Mouse (Mus musculus) neural tube, embryonic 11.5 days (tissue): ENCODE data around the gene Mbnl1. TPM values are rescaled to one million over a fixed set of nuclear protein-coding genes. Genes with fewer than 3 reads are reported as not detected.
A peak's percentile ranks its signal among the peaks of the same experiment; 100 is the strongest.

ENCODE experiments used
- ATAC-seq: fragments of 200-750 bp; cut with Nextera tagmentation; 2 replicates; pipeline ENCODE4 v1.8.0; 2017; ENCODE audit warnings: moderate number of reproducible peaks, mild to moderate bottlenecking, moderate TSS enrichment, moderate library complexity; ENCODE audit not compliant: insufficient read depth, low FRiP score, low TSS enrichment
- DNase-seq: peaks from one replicate; pipeline ENCODE4 v3.0.0-alpha.2; 2015; ENCODE audit warnings: low spot score
- H3K27ac ChIP-seq: fragments of 300-500 bp; sonication (generic); 2 replicates; pipeline ENCODE4 v1.5.1; 2014; ENCODE audit warnings: low read depth, mild to moderate bottlenecking, low read length
- H3K27me3 ChIP-seq: fragments of 300-500 bp; sonication (generic); 2 replicates; pipeline ENCODE4 v1.6.1; 2014; ENCODE audit warnings: mild to moderate bottlenecking, low read length, mixed read lengths; ENCODE audit not compliant: control insufficient read depth, insufficient read depth
- H3K36me3 ChIP-seq: fragments of 300-500 bp; sonication (generic); 2 replicates; pipeline ENCODE4 v1.6.1; 2014; ENCODE audit warnings: mild to moderate bottlenecking, low read length, moderate library complexity, mixed read lengths; ENCODE audit not compliant: control insufficient read depth, insufficient read depth
- H3K4me1 ChIP-seq: fragments of 300-500 bp; sonication (generic); 2 replicates; pipeline ENCODE4 v1.6.1; 2014; ENCODE audit warnings: low read length, mixed read lengths; ENCODE audit not compliant: control insufficient read depth, insufficient read depth
- H3K4me2 ChIP-seq: fragments of 300-500 bp; sonication (generic); 2 replicates; pipeline ENCODE4 v1.6.1; 2014; ENCODE audit warnings: low read depth, mild to moderate bottlenecking, moderate library complexity
- H3K4me3 ChIP-seq: fragments of 300-500 bp; sonication (generic); 2 replicates; pipeline ENCODE4 v1.5.1; 2014; ENCODE audit warnings: low read depth, low read length
- H3K9ac ChIP-seq: fragments of 300-500 bp; sonication (generic); 2 replicates; pipeline ENCODE4 v1.6.1; 2014; ENCODE audit warnings: mild to moderate bottlenecking, low read length
- H3K9me3 ChIP-seq: fragments of 300-500 bp; sonication (generic); 2 replicates; pipeline ENCODE4 v1.6.1; 2016; ENCODE audit warnings: low read length; ENCODE audit not compliant: control insufficient read depth
- WGBS: fragments of 180-500 bp; shearing (Covaris S2); extraction: QIAGEN DNeasy Blood & Tissue Kit; methylation state at CpG from one replicate; pipeline ENCODE4 v1.1.7; 2014; 5-methylcytosine and 5-hydroxymethylcytosine counted together
- polyA plus RNA-seq: library from polyadenylated mRNA; unstranded; fragments of >200 nt; fragmentation: Nextera tagmentation; extraction: Ambion mirVana; gene quantifications from 2 replicates; pipeline ENCODE4 v1.2.1, GENCODE M21; 2014

Gene Mbnl1
- polyA plus RNA-seq, 1 experiment from 2014 or later = 57.7 TPM

DNA sequence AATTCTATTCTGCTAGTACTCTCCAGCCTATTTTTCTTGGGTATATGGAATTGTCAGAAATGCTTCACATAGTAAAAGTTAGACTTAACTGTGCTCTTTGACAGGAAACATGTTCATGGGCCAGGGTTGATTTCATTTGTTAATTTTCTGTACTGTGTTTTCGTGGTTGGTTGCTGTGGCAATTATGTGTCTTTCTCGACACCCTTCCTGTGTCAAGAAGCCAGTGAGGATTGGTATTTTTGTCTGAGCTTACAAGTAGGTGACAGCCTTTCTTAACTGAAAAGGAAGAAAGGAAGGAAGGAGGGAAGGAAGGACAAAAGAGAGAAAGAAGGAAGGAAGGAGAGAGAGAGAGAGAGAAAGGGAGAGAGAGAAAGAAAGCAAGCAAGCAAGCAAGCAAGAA lies 103.3 kb downstream of the Mbnl1 start:
- WGBS = 66% methylated on average over 2 of the region's 2 CpGs
- Histone ChIP-seq H3K27me3 (no peaks in the 10 kb centered on the region), H3K4me2 (no peak overlapping the region), H3K27ac (no peak overlapping the region), H3K36me3 (no peaks in the 10 kb centered on the region), H3K4me3 (no peak overlapping the region), H3K9ac (no peak overlapping the region), H3K4me1 (no peaks in the 10 kb centered on the region), H3K9me3 (no peaks in the 10 kb centered on the region)
- ATAC-seq = no peak
- DNase-seq = no peak

DNA sequence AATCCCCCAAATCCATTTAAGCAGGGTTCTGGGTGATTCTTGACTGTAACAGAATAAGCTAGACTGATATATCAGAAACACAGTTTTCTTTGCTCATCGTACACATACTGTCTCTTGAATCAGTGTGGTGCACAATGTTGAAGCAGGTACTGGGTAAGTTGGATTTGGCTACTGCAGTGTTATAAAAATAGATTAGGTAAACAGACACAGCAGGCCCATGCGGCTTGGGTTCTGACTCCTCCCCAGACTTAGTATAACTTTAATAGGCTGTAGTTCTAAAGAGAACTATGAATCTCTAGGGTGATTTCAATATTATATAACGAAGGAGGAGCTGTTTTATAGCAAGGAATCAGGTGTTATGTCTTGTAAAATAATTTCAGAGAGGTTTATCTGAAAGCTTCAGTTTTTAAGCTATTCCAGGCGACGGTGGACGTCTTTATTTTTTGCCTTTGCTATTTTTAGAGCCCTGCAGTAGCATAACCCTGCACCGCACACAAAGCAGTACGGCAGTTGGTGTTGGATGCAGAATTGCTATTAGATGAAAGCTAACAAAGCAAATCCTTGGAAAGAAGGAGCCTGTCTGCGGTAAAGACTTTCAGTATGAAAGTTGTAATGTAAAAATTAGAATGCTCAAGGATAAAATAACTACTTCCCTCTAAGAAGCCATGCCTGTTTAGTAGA lies 103.9 kb downstream of the Mbnl1 start:
- H3K27ac ChIP-seq = no peak overlapping the region
- no peak for DNase-seq
- no peak overlapping the region for H3K9ac ChIP-seq
- no peak overlapping the region for H3K4me3 ChIP-seq
- no peak overlapping the region for H3K4me2 ChIP-seq
- WGBS = 80% methylated on average over 9 of the region's 9 CpGs
- no peaks in the 10 kb centered on the region for H3K36me3 ChIP-seq
- ATAC-seq = no peak
- no peaks in the 10 kb centered on the region for H3K4me1 ChIP-seq
- no peaks in the 10 kb centered on the region for H3K27me3 ChIP-seq
- H3K9me3 ChIP-seq = no peaks in the 10 kb centered on the region

DNA sequence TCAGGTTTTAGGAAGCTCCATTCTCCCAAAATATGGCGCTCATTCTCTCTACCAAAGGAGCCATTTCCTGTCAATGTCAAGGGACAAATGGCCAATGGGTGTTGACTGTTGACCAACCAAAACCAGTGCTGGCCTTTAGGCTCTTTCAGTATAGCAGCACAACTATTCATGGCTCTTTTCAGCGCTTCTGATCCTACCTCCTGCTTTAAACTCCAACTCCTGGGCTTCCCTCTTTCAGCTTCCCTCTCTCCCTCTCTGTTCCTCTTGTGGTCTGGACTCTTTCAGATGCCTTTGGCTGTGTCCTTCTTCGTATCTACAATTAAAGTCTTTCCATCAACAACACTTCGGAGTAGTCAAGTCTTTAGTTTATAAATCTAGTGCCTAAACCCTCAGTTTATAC lies 107.2 kb downstream of the Mbnl1 start:
- Histone ChIP-seq H3K4me3 (no peak overlapping the region), H3K4me1 (no peaks in the 10 kb centered on the region), H3K27me3 (no peaks in the 10 kb centered on the region), H3K36me3 (no peaks in the 10 kb centered on the region), H3K9ac (no peak overlapping the region), H3K4me2 (no peak overlapping the region), H3K9me3 (no peaks in the 10 kb centered on the region), H3K27ac (no peak overlapping the region)
- ATAC-seq = no peak
- no peak for DNase-seq
- 94% methylated on average over 4 of the region's 4 CpGs for WGBS

DNA sequence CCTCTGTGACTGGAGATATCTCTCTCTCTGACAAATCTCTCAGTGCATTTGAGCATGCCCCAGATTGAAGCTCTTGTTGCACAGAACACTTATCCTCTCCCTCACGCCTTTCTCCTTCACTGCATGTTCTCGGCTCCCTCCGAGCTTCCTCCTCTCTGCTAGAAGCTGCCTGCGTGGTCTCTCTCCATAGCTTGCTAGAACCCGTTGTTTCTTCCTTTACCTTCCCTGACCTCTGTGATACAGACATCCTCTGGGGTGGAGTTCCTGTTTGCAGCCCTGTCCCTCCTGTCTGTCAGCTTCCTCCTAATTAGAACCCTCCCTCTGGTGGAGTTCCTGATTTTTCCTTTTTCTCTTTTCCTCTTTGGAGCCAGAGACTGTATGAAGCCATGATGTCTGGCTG lies 108.1 kb downstream of the Mbnl1 start:
- WGBS = 43% methylated on average over 5 of the region's 5 CpGs
- Histone ChIP-seq H3K4me1 (no peaks in the 10 kb centered on the region), H3K27me3 (no peaks in the 10 kb centered on the region)

DNA sequence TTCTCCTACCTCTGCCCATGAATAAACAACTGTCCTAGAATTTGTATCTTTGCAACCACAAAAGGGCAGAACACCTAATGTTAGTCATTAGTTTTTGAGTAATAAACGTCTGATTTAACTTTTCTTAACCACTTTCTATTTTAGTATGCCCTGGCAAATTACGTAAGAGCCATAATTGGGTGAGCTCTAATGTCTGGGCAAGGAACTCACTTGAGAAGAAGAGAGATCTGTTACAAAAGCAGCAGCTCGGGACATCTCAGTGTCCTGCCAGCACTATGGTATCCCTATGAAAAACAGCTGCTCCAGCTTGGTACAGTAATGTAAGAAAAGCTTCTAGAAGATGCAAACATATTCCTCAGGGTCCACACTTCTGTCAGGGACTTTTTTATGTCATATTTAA lies 109.5 kb downstream of the Mbnl1 start:
- Histone ChIP-seq H3K27ac (no peak overlapping the region), H3K9ac (no peak overlapping the region), H3K4me1 (no peaks in the 10 kb centered on the region; the same call in 1 of the 2 replicates), H3K4me3 (no peak overlapping the region), H3K4me2 (no peak overlapping the region), H3K27me3 (no peaks in the 10 kb centered on the region), H3K9me3 (no peaks in the 10 kb centered on the region), H3K36me3 (no peaks in the 10 kb centered on the region)
- ATAC-seq = no peak
- DNase-seq = no peak
- 60% methylated on average over 3 of the region's 3 CpGs for WGBS

More for the DNA sequence above, 108.1 kb downstream of the Mbnl1 start:
- Histone ChIP-seq H3K27ac (no peak overlapping the region), H3K9me3 (no peaks in the 10 kb centered on the region), H3K36me3 (no peaks in the 10 kb centered on the region), H3K9ac (no peak overlapping the region), H3K4me2 (no peak overlapping the region), H3K4me3 (no peak overlapping the region)
- ATAC-seq (no peak), DNase-seq (no peak)

DNA sequence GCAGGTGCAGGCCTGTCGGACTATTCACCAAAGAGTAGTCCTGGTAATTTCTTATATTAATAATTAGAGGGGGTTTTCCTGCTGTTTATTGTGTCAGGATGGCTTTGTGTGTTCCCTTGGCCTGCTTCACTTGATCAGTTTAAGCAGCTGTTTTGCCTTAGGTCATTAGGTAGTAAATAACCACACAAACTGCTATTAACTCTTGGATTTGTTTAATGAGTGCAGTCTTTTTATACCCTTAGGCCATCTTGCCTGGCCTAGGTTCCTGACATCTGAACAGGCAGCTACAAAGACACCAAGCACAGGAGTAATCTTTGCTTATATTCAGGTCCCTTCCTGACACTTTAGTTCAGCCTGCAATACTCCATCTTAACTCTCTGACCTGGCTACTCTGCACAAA lies 110.0 kb downstream of the Mbnl1 start:
- ATAC-seq = peak; percentile 38; the same call in 1 of the 2 replicates
- no peaks in the 10 kb centered on the region for H3K9me3 ChIP-seq
- no peak for DNase-seq
- no peak overlapping the region for H3K4me2 ChIP-seq
- WGBS = 86% methylated on average over 1 of the region's 1 CpGs
- no peaks in the 10 kb centered on the region; the same call in 1 of the 2 replicates for H3K4me1 ChIP-seq
- H3K27ac ChIP-seq = no peak overlapping the region
- H3K27me3 ChIP-seq = no peaks in the 10 kb centered on the region
- no peak overlapping the region for H3K4me3 ChIP-seq
- no peak overlapping the region for H3K9ac ChIP-seq
- H3K36me3 ChIP-seq = no peaks in the 10 kb centered on the region

DNA sequence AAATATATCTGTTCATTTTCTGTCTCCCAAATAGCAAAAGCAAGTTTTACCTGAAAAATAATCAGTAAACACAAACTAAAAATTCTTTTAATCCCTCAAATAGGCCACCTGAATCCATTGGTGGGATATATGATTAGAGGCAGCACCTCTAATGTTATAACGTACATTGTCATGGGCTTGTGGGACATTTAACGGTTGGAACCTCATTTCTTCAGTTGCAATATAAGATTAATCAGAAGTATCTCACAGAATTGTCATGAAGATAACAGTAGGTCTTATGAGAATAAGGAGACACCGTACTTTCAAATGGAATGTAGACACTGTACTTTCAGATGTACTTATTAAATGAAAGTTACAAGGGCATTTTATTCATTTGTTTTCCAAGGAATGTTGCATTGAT lies 112.1 kb downstream of the Mbnl1 start:
- no peak overlapping the region for H3K4me3 ChIP-seq
- no peaks in the 10 kb centered on the region for H3K27me3 ChIP-seq
- WGBS = 93% methylated on average over 3 of the region's 3 CpGs
- ATAC-seq (no peak), DNase-seq (no peak)
- H3K9me3 ChIP-seq = no peaks in the 10 kb centered on the region
- no peak overlapping the region for H3K9ac ChIP-seq
- no peak overlapping the region for H3K4me2 ChIP-seq
- H3K4me1 ChIP-seq = no peaks in the 10 kb centered on the region; the same call in 1 of the 2 replicates
- H3K36me3 ChIP-seq = no peaks in the 10 kb centered on the region
- no peak overlapping the region for H3K27ac ChIP-seq

DNA sequence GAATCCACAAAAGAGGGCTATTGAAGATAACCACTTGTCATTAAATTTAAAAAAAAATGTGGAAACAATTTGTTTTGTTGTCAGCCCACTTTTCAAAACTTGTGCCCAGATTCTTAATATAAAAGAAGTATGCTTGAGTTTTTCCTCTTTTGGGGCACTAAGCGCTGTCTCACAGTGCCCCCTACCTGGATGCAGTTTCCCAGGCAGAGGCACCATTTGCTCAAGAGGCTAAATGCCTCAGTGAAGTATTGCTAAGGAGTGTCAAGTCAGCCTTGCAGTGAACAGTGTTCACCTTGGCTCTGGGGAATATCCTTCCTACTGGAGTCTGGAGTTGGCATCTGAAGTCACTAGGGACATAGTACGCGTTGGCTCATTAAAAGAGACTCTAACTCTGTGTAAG lies 113.4 kb downstream of the Mbnl1 start:
- no peak for ATAC-seq
- no peaks in the 10 kb centered on the region for H3K9me3 ChIP-seq
- H3K36me3 ChIP-seq = no peaks in the 10 kb centered on the region
- no peak overlapping the region for H3K9ac ChIP-seq
- no peak overlapping the region for H3K4me2 ChIP-seq
- H3K4me1 ChIP-seq = no peaks in the 10 kb centered on the region; the same call in 1 of the 2 replicates
- no peak overlapping the region for H3K27ac ChIP-seq
- 84% methylated on average over 3 of the region's 3 CpGs for WGBS
- H3K27me3 ChIP-seq = no peaks in the 10 kb centered on the region
- no peak overlapping the region for H3K4me3 ChIP-seq
- DNase-seq = no peak

DNA sequence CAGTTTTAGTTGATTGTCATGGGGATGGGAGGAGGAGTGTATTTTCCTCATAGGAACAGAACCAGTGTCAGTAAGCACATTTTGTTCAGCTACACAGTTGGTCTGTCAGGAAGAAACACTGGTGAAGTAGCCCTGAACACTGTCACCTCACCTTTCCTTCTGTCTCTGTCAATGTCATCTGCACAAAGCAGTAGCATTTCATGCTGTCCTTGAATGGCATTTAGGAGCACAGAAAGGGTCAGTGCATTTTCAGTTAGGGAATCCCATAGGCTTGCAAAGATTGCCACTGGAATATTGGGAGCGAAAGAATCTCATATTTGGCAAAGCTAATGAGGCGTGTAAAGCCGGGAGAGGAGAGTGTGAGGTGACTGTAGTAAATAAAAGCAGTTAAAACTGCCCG lies 114.5 kb downstream of the Mbnl1 start:
- 69% methylated on average over 4 of the region's 4 CpGs for WGBS
- Histone ChIP-seq H3K4me3 (no peak overlapping the region), H3K4me2 (no peak overlapping the region), H3K9ac (no peak overlapping the region), H3K9me3 (no peaks in the 10 kb centered on the region), H3K27ac (no peak overlapping the region), H3K4me1 (no peaks in the 10 kb centered on the region; the same call in 1 of the 2 replicates), H3K36me3 (no peaks in the 10 kb centered on the region), H3K27me3 (no peaks in the 10 kb centered on the region)
- ATAC-seq (no peak), DNase-seq (no peak)
